Mouse (Mus musculus) erythroid progenitor cell, adult 5-6 weeks (primary cell): ENCODE measurements around the gene Hdac4. TPM values are rescaled to one million over a fixed set of nuclear protein-coding genes. Genes with fewer than 3 reads are reported as not detected.

Experiments
- ATAC-seq: replicated peaks from 2 replicates; pipeline ENCODE4 v1.8.0; 2016; ENCODE audit warnings: moderate number of reproducible peaks, mild to moderate bottlenecking, moderate TSS enrichment, inconsistent platforms; ENCODE audit not compliant: poor library complexity, low FRiP score, severe bottlenecking
- total RNA-seq, 2 experiments: library from RNA; stranded (forward) in 1 of 2; stranded (reverse) in 1 of 2; fragments of 150-400 nt in 1 of 2; fragments of 186-747, 209-891 nt in 1 of 2; gene quantifications; 2 replicates each; pipeline versions ENCODE4 v1.2.3 to v1.2.4; 2015 to 2017; ENCODE audit warnings: low replicate concordance in 2 of 2

Hdac4 gene
- total RNA-seq, 2 experiments from 2014 or later = 3.6 to 6.3 TPM

DNA sequence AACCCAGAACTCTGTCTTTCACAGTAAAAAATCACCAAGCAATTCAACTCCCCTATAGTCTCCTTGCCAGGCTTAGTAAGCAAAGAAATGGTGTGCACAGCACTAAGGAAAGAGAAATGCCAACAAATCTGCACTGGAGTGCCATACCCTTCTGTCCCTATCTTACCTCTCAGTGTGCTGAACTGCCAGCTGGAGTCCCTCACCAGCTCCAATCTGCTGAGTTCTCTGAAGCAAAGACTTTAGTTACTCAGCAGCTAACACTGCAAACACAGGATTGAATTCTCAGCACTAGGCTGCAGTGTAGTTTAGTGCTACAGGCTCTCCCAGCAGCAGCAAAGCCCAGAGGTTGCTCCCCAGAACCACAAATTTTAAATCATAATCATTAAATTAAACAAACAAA is 151.5 kb downstream of the Hdac4 start:
- ATAC-seq = no peak

DNA sequence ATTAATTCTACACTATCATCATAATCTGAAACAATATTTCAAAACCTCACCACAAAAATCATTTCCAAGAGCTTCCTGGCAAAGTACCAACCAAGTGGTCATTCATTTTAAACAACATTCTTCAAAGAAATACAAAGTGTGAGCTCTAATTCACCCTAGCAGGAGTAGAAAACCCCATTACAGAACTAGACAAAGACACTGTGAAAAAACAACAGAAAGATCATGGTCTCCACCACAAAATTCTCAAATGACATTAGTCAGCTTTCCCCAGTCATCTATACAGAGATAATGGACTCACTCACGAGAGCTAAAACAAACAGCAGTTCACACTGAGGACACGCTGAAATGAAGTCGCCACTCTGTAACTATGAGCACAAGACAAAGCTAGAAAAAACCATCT is 153.4 kb downstream of the Hdac4 start:
- no peak for ATAC-seq

DNA sequence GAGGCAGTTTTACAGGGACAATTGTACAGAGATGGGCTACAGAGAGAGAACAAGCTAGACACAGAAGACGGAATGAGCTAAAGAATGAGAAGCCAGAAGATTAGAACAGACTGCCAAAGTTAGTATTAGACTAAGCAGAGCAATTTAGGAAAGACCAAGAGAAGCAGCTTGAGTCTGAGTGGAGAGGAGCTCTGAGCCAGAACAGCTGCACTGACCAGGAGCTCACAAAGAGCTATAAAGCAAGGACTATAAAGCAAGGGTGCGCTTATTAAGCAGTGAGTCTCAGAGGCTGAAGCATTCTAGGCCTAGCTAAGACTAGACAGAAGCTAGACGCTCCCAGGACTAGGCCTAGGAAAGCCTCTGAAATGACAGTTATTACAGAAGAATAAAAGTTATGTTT is 154.2 kb downstream of the Hdac4 start:
- no peak for ATAC-seq

DNA sequence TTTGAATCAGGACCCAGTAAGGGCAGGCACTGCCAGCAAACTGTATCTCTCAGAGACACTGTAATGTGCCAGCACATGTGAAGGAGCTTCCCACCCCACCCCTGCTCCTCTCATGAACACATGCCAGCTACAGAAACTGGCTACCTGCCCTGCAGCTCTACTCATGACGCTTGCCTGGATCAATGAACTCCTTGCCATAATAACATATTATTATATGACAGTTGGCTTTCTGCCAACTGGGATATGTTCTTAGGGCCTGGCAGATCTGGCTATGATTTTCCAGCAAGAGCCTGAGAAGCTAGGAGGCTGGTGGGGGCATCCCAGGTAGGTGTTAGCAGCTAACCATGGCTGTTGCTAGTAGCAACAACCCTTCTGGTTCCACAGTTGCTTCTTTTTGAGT is 156.8 kb downstream of the Hdac4 start:
- no peak for ATAC-seq

DNA sequence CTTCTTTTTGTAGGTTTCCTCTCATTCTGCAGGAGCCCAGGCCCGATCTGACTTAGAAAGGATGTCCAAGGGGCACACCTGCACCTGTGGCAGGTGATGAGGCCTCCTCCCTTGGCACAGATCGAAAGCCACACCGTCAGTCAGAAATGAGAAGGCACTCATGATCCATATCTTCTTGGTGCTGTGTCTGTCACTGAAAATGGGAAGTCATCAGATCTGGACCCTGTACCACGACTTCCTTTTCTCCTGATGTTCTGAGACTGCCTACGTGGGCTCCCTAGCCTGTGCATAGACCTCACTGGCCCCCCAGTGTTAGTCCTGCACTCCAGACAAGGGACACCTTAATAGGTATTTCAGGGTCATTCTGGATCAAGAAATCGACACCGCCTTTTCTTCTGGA is 158.5 kb downstream of the Hdac4 start:
- no peak for ATAC-seq

DNA sequence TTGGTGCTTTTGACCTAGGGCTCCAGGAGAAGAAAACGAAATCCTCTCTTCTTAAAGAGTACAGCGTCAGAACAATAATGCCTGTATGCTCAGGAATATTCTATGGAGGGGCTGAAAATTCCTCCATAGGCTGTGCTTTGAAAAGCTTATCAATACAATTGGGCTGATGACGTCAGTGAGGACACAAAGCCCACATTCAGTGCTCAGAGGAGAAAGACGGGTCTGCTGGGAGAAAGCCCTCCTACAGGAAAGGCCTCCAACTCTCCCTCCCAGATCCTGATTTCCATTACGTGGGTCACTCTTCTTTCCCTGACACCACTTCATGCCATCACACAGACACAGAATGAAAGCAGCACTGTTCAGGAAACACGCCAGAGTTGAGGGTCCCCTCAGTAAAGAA is 159.7 kb downstream of the Hdac4 start:
- ATAC-seq = no peak

DNA sequence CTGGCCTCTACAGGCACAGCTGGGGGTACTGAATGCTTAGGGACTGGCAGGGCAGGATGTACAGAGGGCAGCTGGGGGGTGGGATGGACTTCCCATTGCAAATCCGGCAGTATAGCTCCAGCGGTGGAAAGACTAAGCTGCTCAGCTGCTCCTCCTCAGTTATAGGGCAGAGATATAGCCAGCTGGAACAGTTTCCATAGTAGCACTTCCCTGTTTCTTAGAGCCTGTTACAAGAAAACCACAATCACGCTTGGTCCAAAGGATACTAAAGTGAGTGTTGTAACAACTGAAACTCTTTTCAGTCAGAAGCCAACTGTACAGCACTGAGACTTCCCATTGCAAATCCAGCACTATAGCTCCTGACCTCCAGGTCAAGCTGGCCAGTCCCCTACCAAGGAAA is 161.3 kb downstream of the Hdac4 start:
- no peak for ATAC-seq

DNA sequence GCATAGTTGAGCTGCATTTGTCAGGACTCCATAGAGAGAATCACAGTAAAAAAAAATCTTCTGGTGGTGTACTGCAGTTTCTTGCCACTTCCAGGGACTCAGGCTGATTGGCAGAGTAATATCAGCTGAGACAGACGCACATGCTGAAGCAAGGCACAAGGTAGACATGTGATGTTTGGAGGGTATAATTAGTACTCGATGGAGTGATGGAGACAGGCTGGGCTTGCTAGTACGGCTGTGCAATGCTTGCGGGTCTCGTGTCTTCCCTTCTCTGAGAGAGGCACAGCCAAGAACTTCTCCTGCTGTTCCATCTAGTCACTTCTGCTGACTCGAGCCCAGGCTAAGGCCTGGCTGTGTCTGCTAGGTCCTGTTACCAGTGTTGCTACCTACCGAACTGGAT is 162.0 kb downstream of the Hdac4 start:
- ATAC-seq = no peak

DNA sequence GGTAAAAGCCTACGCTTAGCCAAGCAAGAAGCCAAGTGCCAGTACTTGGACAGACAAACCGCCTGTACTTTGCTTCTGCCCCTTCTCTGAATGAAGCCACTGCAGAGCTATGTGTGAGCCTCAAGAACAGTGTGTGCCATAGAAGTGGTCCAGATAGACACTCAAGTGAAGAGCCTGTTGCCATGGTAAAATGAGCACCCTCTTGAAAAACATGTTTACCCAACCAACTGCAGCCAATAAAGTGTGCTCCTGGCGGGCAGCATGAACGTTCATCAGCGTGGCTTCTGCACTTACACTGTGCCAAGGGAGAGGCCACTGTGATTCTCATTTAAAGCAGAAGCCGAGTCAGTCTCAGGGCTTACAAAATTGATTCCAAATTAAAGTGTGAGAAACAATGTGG is 165.0 kb downstream of the Hdac4 start:
- ATAC-seq = no peak

DNA sequence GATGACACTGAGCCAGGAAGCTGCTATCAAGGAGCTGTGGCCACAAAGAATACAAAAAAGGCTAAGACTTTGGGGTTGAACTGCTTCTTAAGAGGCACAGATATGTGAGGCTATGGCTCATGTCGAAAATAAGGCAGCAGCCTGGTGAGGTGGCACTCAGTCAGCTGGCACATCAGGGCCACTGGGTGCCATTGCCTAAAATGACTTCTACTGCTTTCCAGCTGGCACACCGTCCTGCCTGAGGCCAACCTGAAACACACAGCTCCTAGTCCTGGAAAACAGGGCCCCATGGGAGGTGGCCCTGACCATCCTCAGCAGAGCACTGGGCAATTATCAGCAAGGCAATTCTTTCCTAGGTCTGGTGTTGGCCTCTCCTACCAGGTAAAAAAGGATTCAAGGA is 167.3 kb downstream of the Hdac4 start:
- ATAC-seq = no peak

DNA sequence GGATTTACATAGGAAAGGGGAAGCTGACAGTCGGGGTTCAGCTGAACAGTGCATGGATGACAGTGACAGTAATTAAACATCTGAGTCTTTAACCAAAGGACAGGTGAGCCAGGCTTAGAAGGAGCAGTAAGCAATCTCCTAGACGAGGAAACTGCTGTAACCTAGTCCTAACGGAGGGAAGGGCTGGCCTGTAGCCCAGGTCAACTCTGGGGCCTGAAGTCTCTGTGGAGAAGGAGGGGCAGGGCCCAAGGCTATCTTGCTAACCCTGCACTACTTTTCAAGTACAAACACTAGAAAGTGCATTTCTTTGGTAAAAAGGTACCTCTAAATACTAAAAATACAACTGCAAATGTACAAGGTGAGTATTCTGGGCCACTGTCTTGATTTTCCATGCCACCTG is 169.1 kb downstream of the Hdac4 start:
- no peak for ATAC-seq

DNA sequence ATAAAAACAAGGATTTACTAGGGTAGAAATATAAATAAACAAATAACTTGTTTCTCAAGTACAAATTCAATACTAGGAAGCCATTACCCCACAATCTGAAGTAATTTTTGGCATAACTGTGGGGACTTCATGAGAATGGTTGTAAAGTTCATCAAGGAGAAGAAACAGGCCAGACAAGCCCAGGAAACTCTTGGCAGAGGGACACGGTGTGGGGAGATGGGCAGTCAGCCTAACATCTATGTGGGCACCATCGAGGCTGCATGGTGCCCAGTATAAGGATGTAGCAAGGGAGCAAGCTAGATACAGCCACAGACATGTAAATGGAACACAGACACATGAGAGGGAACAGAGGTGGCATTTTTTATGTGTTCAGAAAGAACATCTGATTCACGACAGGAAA is 171.6 kb downstream of the Hdac4 start:
- ATAC-seq = no peak

DNA sequence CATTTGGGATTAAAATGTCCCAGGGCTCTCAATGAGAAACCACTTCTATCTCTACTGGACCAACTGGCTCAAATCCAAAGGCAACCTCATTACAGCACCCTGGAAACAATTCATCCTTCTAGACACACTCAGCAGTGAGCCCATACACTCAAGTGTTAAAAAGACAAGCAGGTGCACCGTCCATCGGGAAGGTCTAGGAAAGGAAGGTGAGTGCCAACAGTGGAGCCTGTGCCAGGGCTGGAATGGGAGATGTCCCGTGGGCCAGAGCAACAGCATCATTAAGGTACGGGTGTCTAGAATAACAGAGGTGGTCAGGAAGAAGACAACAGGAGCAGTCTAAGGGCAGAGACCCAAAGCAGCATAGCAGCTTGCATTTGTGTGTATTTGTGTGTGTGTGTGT is 173.5 kb downstream of the Hdac4 start:
- no peak for ATAC-seq

DNA sequence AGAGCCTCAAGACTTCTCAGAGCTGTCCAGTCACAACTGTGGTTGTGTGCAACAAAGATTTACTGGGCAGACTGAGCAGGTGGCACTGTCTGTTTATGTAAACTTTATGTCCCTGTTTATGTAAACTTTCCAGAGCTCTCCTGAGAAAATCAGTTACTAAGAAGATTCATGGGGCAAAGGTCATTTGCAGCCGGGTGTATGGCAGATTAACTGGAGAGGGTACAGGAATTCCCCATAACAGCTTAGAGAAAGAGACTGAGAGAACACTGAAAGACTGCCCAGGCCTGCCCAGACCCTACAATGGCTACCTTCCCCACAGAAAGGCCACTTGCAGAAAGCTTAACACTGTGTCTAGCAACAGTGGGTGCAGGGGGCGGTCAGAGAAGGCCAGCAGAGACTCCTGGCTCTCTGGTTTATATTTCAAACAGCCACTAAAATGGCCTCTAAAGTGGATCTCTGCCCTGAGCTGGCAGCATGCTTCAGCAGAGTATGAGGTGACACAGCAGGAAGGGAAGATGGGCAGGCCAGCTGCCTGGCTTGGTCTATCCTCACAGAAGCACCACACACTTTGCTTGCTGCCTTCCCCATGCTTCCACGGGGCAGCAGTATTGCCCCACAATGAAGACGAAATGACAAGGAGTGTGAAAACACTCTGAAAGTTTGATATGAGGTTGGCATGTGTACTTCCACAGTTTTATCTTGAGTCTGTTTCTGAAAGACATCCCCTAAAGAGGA is 179.4 kb downstream of the Hdac4 start:
- no peak; the same call in 1 of the 2 replicates for ATAC-seq

DNA sequence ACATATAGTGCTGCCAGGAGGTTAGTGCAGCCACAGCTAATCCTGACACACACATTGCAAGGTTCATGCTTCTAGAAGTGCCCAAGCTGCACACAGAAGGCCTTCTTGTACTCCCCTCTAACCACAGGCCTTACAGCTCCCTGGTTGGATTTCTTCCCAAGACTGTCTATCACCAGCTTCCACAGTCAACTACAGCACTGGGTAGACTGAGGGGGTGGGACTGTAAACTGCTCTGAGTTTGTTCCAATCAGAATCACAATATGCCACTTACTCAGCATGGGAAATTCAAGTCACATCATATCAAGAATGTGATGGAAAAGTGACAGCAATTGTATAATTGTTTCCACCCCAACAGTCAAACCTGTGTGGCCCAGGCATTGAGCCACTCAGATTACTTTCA is 180.2 kb downstream of the Hdac4 start:
- ATAC-seq = no peak

DNA sequence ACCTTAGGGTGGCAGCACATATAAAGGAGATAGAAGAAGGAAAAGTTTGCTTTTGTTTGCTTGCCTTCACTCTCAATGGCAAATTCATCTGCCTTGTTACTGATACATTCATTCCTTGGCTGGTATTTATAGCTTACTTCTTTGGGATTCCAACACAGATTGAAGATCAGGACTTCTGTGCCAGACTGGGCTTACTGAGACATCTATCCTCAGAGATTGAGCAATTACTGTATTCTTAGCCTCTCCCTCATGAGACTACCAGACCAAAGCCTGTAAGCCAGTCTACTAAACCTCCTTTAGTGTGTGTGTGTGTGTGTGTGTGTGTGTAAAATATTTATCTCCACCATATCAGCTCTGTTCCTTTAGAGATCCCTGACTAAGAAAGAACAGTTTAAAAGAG is 181.0 kb downstream of the Hdac4 start:
- no peak for ATAC-seq

DNA sequence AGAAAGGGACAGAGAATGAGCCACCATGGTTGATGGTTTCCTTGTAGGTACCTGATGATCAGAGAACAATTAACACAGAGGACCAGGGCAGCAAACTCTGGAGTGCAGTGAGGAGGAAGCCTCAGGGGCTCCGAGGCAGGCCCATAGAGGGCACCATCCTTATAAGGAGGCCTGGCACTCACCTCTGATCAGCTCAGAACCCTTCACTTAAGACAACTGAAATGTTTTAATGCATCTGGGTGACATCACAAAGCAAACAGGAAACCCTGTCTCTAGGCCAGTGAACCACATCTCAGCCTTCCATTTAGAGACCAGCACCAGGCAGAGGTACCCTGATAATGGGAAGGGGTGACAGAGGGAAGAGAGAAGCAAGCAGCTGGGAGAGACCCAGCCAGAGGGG is 188.8 kb downstream of the Hdac4 start:
- ATAC-seq = no peak

DNA sequence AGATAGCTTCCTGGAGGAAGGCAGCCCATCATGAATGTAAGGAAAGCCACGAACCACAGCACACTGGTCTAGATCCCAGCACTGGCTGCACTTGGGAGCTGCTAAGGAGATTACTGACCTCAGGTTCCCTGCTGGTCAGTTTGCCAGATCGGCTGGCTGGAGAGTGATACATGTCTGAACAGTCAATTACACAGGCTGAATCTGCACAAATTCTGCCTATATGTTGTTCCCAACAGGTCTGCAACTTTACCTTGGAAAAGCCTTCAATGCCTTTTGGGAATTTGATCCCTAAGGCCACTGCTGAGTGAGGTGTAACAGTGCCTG is 189.9 kb downstream of the Hdac4 start:
- no peak for ATAC-seq

DNA sequence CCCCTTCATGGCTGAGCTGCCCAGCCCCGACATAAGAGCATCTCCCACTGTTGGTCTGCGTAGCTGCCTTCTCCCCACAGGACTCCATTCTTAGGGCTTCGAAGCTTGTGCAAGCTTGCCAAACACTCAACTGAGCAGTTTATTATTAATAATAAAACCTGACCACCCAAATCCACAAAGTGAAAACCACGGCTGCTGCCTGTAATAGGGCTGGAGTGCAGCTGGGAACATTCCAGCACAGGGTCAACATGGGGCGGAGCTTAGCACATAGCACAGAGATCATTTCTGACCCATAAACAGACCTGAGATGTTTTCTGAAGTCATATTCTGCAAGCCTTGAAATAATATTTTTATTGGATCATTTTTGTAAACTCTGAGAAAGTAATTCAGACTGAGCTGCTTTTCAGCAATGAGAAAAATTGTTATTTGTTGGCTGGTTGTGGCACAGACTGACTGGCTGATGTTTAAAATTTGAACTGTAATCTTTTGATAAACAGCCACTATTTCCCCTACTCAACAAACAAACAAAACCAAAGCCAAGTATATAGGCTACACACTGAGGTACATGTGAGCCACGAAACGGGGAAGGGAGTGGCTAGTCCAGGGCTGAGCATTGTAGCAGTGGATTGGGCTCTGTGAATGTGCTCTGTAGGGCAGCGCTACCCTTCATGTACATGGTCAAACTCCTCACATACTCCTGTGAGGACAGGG is 190.4 kb downstream of the Hdac4 start:
- ATAC-seq = no peak

DNA sequence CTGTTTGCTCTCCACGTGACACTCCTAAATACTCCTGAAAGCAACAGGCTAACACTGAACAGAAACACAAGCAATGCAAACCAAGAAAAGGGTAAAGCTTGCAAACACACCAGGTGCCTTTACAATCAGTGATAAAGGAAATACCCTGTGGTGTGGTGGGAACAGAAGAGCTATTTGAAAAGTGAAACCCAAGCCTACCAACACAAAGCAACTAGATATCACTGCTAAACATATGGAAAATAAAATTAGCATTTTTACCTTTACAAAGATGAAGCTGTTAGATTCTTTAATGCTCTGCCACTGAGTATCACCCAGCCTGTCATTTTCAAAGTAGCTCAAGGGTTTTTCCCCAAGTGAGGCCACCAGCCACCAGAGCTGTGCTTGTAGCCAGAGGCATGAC is 191.4 kb downstream of the Hdac4 start:
- no peak for ATAC-seq

DNA sequence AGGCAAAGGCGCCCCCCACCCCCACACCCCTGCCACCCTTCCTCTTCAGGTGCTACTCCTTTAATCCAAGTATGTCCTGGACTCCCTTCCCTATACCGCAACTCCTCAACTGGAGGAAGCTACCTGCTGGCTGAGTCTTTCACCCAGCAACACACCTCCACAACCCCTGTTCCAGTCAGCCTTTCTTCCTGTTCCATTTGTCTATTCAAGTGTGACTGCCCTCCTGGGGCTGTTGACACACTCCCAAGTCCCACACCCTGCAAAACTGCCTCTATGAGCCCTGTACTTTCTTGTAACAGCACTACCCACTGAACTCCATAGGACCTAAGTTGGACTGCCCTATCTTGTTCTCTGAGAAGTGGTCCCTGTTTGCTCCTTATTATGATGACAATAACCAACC is 195.3 kb downstream of the Hdac4 start:
- no peak for ATAC-seq

DNA sequence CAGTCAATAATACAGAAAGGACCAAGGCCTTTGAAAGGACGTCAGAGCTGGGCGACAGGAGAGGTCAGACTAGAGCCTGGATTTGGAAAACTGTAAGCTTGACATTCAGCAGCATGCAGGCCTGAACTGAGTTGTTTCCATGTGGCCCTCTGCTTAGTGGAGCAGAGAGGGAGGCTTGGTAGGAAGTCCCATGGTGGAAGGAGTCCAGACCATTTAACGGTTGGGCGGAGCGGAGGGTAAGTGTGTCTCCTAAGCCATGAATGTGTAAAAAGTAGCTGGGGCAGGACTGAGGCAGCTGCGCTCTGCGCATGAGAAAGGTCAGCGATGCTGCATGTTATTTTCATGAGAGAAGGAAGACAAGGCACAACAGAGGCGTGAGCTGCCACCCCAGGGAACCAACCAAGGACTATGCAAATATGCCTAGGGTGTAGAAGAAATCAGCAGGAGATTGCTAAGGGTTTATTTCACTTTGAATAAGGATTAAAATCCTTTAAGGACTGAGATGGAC is 201.8 kb downstream of the Hdac4 start:
- ATAC-seq = no peak
